ENCODE assay signal across 8 mouse cellular contexts in the genomic region with DNA sequence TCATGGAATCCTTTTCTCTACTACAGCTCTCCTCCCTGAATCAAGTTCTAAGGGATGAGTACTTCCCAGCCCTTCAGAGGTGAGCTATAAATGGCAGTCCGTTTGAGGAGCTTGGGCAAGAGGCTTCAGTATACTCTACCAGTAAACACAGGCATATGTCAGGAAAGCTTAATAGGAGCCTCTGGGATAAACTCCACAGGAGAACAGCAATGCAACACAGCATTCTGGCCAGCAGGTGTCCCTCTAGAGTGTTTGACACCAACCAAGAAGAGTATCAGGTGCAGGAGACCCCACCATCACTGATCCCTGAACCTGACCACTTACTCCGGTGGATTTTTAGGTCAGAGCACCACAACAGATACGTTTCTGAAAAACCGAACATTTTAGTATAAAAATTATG.
DNase-seq lines count a peak whose midpoint lies in the region; ATAC-seq and TF ChIP-seq lines count a peak whose summit lies in the region.

No protein-coding gene starts in this region.

- ATAC-seq in cerebellum, adult (ENCODE audit: insufficient number of reproducible peaks, low FRiP score, low TSS enrichment): 0 out of 2 replicates have a peak, but pooled peaks have one; percentile 24
- no peak for ATAC-seq in limb, embryonic 11.5 days (ENCODE audit: insufficient number of reproducible peaks, low FRiP score, low TSS enrichment, low read depth)
- ATAC-seq in kidney, postnatal 0 days (replicated peaks; ENCODE audit: low FRiP score, low read depth): 0 out of 2 replicates have a peak, but pooled peaks have one; percentile 29

- no peak overlapping the region for H3K4me2 ChIP-seq in limb, embryonic 11.5 days (ENCODE audit: low read depth, severe bottlenecking)
- no peak overlapping the region for H3K4me2 ChIP-seq in kidney, postnatal 0 days (ENCODE audit: low read length)

- H3K27me3 ChIP-seq in limb, embryonic 11.5 days (ENCODE audit: control insufficient read depth, insufficient read depth, low read length): no peaks in the 10 kb centered on the region
- H3K27me3 ChIP-seq in limb, embryonic 10.5 days (ENCODE audit: low read depth, poor library complexity, severe bottlenecking): no peaks in the 10 kb centered on the region
- no peaks in the 10 kb centered on the region for H3K27me3 ChIP-seq in kidney, postnatal 0 days (ENCODE audit: insufficient read depth, low read length)

- WGBS in limb, embryonic 11.5 days: 59% methylated on average over 4 of the region's 4 CpGs
- WGBS in limb, embryonic 10.5 days: 63% methylated on average over 4 of the region's 4 CpGs
- 66% methylated on average over 4 of the region's 4 CpGs for WGBS in kidney, postnatal 0 days

- DNase-seq in cerebellum, adult 11 months: no peak
- peak; percentile 60 for DNase-seq in limb, embryonic 11.5 days (ENCODE audit: low spot score)
- DNase-seq in limb, embryonic 10.5 days (ENCODE audit: low spot score): no peak
- DNase-seq in c-Kit-positive CD71-positive TER-119-negative erythroid progenitor cells, embryonic 14.5 days (ENCODE audit: low read depth): peak; percentile 25
- DNase-seq in kidney, postnatal 0 days (ENCODE audit: low spot score): peak; percentile 54
- peak; percentile 23 for DNase-seq in thymus, postnatal 0 days (ENCODE audit: low spot score)
- DNase-seq in layer of hippocampus, adult 8-10 months (ENCODE audit: low spot score in 2 of 2): no peak

- no peak overlapping the region for H3K9ac ChIP-seq in limb, embryonic 11.5 days (ENCODE audit: low read length)
- H3K9ac ChIP-seq in kidney, postnatal 0 days (ENCODE audit: low read depth, low read length): no peak overlapping the region

- TF ChIP-seq CTCF in kidney, postnatal 0 days (IDR thresholded peaks at IDR 0.05; ENCODE audit: low read depth): peak; percentile 70

- no peak overlapping the region for H3K27ac ChIP-seq in limb, embryonic 11.5 days (replicated peaks; ENCODE audit: low read depth, low read length)
- H3K27ac ChIP-seq in limb, embryonic 10.5 days: no peak overlapping the region
- no peak overlapping the region for H3K27ac ChIP-seq in kidney, postnatal 0 days

- H3K4me3 ChIP-seq in limb, embryonic 11.5 days (ENCODE audit: low read depth, low read length): no peak overlapping the region
- H3K4me3 ChIP-seq in limb, embryonic 10.5 days: no peak overlapping the region
- H3K4me3 ChIP-seq in kidney, postnatal 0 days (replicated peaks; ENCODE audit: low read depth, low read length): no peak overlapping the region

- no peaks in the 10 kb centered on the region; the same call in 1 of the 2 replicates for H3K9me3 ChIP-seq in limb, embryonic 11.5 days (ENCODE audit: control insufficient read depth, low read length)
- H3K9me3 ChIP-seq in limb, embryonic 10.5 days (replicated peaks): no peaks in the 10 kb centered on the region
- no peaks in the 10 kb centered on the region for H3K9me3 ChIP-seq in kidney, postnatal 0 days (replicated peaks; ENCODE audit: low read length)

- no peaks in the 10 kb centered on the region for H3K4me1 ChIP-seq in limb, embryonic 11.5 days (ENCODE audit: control insufficient read depth, insufficient read depth, low read length)
- H3K4me1 ChIP-seq in limb, embryonic 10.5 days: 0 out of 2 replicates have a peak, but pooled peaks cover 7% of the 10 kb centered on the region
- no peaks in the 10 kb centered on the region for H3K4me1 ChIP-seq in kidney, postnatal 0 days (replicated peaks; ENCODE audit: insufficient read depth, low read length)

- no peaks in the 10 kb centered on the region for H3K36me3 ChIP-seq in limb, embryonic 11.5 days (ENCODE audit: control insufficient read depth, insufficient read depth, low read length)
- H3K36me3 ChIP-seq in limb, embryonic 10.5 days: no peaks in the 10 kb centered on the region
- no peaks in the 10 kb centered on the region for H3K36me3 ChIP-seq in kidney, postnatal 0 days (ENCODE audit: insufficient read depth, low read length)

Comparison
In these comparisons a context has a peak if more than half of its experiments do, and no peak if none do; other contexts are left out.
1. DNase-seq: peak in limb, embryonic 11.5 days (single experiment), c-Kit-positive CD71-positive TER-119-negative erythroid progenitor cells, embryonic 14.5 days (single experiment), kidney, postnatal 0 days (single experiment) and thymus, postnatal 0 days (single experiment); none in cerebellum, adult 11 months (single experiment), limb, embryonic 10.5 days (single experiment) and layer of hippocampus, adult 8-10 months (0 of 2).